Mouse (Mus musculus) olfactory bulb, adult 2 months (tissue): ENCODE data around the gene Ak5.

Source experiments
- CTCF ChIP-seq: fragments of 200-500 bp; IDR thresholded peaks from 2 replicates; pipeline ENCODE4 v1.5.1; 2012; ENCODE audit warnings: low read depth, mild to moderate bottlenecking, low read length, moderate library complexity; ENCODE audit not compliant: insufficient read depth
- POLR2A ChIP-seq: fragments of 200-500 bp; IDR thresholded peaks from 2 replicates; pipeline ENCODE4 v1.6.1; 2012; ENCODE audit warnings: mild to moderate bottlenecking, low read depth, low read length, moderate library complexity; ENCODE audit not compliant: insufficient read depth

GRCm38 (mm10) chr3:152467312-152467711 is 200.8 kb downstream of the Ak5 start:
- no peak for TF ChIP-seq CTCF
- no peak for TF ChIP-seq POLR2A
